Mouse (Mus musculus) forebrain, embryonic 15.5 days (tissue): ENCODE results near the gene Pawr. TPM values are rescaled to one million over a fixed set of nuclear protein-coding genes. Genes with fewer than 3 reads are reported as not detected.
A peak's percentile ranks its signal among the peaks of the same experiment; 100 is the strongest.

Experiments used
- ATAC-seq: fragments of 200-750 bp; cut with Nextera tagmentation; replicated peaks from 2 replicates; pipeline ENCODE4 v1.8.0; 2017; ENCODE audit warnings: mild to moderate bottlenecking, moderate TSS enrichment, moderate library complexity
- H3K27ac ChIP-seq: fragments of 300-500 bp; sonication (generic); replicated peaks from 2 replicates; pipeline ENCODE4 v1.5.1; 2015; ENCODE audit warnings: mild to moderate bottlenecking, inconsistent platforms
- H3K27me3 ChIP-seq: fragments of 300-500 bp; sonication (generic); 2 replicates; pipeline ENCODE4 v1.6.1; 2015; ENCODE audit warnings: inconsistent platforms
- H3K36me3 ChIP-seq: fragments of 300-500 bp; sonication (generic); 2 replicates; pipeline ENCODE4 v1.6.1; 2015; ENCODE audit warnings: mild to moderate bottlenecking, inconsistent platforms
- H3K4me1 ChIP-seq: fragments of 300-500 bp; sonication (generic); 2 replicates; pipeline ENCODE4 v1.6.1; 2015; ENCODE audit warnings: inconsistent platforms
- H3K4me2 ChIP-seq: fragments of 300-500 bp; sonication (generic); replicated peaks from 2 replicates; pipeline ENCODE4 v1.6.1; 2015; ENCODE audit warnings: mild to moderate bottlenecking, inconsistent platforms
- H3K4me3 ChIP-seq: fragments of 300-500 bp; sonication (generic); 2 replicates; pipeline ENCODE4 v1.5.1; 2015; ENCODE audit warnings: mild to moderate bottlenecking, inconsistent platforms
- H3K9ac ChIP-seq: fragments of 300-500 bp; sonication (generic); replicated peaks from 2 replicates; pipeline ENCODE4 v1.6.1; 2015; ENCODE audit warnings: mild to moderate bottlenecking, inconsistent platforms
- H3K9me3 ChIP-seq: fragments of 300-500 bp; sonication (generic); 2 replicates; pipeline ENCODE4 v1.6.1; 2016; ENCODE audit warnings: inconsistent platforms
- WGBS: fragments of 180-500 bp; shearing (Covaris S2); methylation state at CpG from one replicate; pipeline ENCODE4 v1.1.7; 2015; ENCODE audit warnings: mixed read lengths; 5-methylcytosine and 5-hydroxymethylcytosine counted together
- polyA plus RNA-seq: library from polyadenylated mRNA; unstranded; fragments of >200 nt; fragmentation: Nextera tagmentation; extraction: Ambion mirVana; gene quantifications from 2 replicates; pipeline ENCODE4 v1.2.1, GENCODE M21; 2015

Pawr gene
- polyA plus RNA-seq, 1 experiment from 2014 or later = 2.8 TPM

GRCm38 (mm10) chr10:108363932-108364331 is 32.0 kb downstream of the Pawr start:
- H3K4me3 ChIP-seq = no peak overlapping the region
- H3K9ac ChIP-seq = no peak overlapping the region
- H3K4me2 ChIP-seq = no peak overlapping the region
- peaks cover 18% of the 10 kb centered on the region for H3K4me1 ChIP-seq
- H3K27ac ChIP-seq = no peak overlapping the region
- no peaks in the 10 kb centered on the region for H3K27me3 ChIP-seq
- no peaks in the 10 kb centered on the region for H3K9me3 ChIP-seq
- H3K36me3 ChIP-seq = no peaks in the 10 kb centered on the region
- WGBS = 34% methylated on average over 9 of the region's 9 CpGs
- no peak for ATAC-seq

DNA sequence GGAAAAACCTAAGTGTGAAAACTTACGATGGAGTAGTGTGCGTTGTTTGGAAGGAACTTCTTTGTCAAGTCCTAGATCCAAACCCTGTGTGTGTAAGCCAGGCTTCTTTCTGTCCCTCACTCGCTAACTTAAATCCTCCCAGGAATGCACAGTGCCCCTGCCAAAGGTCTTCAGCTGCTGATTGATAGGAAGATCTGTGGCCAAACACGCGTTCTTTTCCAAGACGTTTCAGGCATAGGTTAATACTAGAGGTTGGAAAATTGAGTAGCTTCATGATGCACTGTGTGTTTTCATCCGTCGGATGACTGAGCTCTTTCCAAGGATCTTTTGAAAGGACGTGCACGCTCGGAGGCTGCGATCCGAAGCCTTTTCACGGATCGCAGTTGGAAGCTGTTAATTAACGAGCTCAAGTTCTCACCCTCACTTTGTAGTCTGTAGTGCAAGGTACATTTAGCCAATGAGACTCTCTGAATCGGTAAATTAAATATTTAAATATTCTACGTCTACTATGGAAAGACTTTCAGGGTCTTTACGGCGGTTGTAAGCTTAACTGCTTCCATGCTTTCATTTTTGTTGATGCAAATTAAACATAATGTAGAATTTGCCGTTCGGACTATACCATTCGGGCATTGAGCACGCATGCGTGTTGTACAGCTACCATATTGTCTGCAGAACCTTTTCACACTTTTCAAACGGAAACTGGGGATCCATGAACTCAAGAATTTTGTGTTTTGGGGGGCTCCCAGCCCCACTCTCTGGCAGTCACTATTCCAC is 33.2 kb downstream of the Pawr start:
- WGBS = 23% methylated on average over 26 of the region's 26 CpGs
- peak; percentile 72 for ATAC-seq
- no peak overlapping the region for H3K9ac ChIP-seq
- H3K36me3 ChIP-seq = no peaks in the 10 kb centered on the region
- no peaks in the 10 kb centered on the region for H3K27me3 ChIP-seq
- no peaks in the 10 kb centered on the region for H3K9me3 ChIP-seq
- H3K4me2 ChIP-seq = peak overlapping the region; percentile 45
- H3K4me1 ChIP-seq = peaks cover 18% of the 10 kb centered on the region
- H3K27ac ChIP-seq = peak overlapping the region; percentile 19
- peak overlapping the region; percentile 34 for H3K4me3 ChIP-seq

GRCm38 (mm10) chr10:108366251-108366650 is 34.3 kb downstream of the Pawr start:
- Histone ChIP-seq H3K4me2 (no peak overlapping the region; the same call in 1 of the 2 replicates), H3K27ac (no peak overlapping the region; the same call in 1 of the 2 replicates), H3K27me3 (no peaks in the 10 kb centered on the region), H3K4me1 (peaks cover 12% of the 10 kb centered on the region), H3K4me3 (no peak overlapping the region), H3K36me3 (no peaks in the 10 kb centered on the region), H3K9me3 (no peaks in the 10 kb centered on the region), H3K9ac (no peak overlapping the region)
- WGBS = 35% methylated on average over 5 of the region's 5 CpGs
- ATAC-seq = peak; percentile 52

DNA sequence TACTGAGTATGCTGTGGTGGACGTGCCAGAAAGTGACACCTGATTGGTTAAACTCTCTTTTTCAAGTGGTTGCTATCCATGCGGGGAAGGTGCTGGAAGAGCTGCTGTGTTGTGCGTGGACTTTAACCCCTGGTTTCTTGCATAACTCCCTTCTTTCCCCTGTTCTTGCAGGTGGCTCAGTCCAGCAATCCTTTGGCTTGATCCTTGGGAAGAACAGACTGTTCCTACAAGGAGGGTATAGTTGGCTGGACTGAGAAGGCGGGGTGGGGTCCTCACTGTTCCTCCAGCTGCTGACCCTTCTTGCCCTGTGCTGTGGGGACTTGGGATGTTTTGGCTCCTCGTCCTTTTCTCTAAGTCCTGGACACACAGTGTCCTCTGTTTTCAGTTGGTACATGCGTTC is 36.4 kb downstream of the Pawr start:
- no peak for ATAC-seq
- 90% methylated on average over 6 of the region's 6 CpGs for WGBS
- Histone ChIP-seq H3K4me2 (no peak overlapping the region), H3K27me3 (no peaks in the 10 kb centered on the region), H3K36me3 (no peaks in the 10 kb centered on the region), H3K9ac (no peak overlapping the region), H3K4me3 (no peak overlapping the region), H3K9me3 (no peaks in the 10 kb centered on the region), H3K4me1 (peaks cover 14% of the 10 kb centered on the region; the same call in 1 of the 2 replicates), H3K27ac (no peak overlapping the region)

GRCm38 (mm10) chr10:108372258-108372657 is 40.3 kb downstream of the Pawr start:
- peak; percentile 38; the same call in 1 of the 2 replicates for ATAC-seq
- H3K4me3 ChIP-seq = no peak overlapping the region
- H3K9me3 ChIP-seq = no peaks in the 10 kb centered on the region
- no peak overlapping the region for H3K9ac ChIP-seq
- no peaks in the 10 kb centered on the region for H3K27me3 ChIP-seq
- no peak overlapping the region for H3K27ac ChIP-seq
- H3K36me3 ChIP-seq = no peaks in the 10 kb centered on the region
- H3K4me2 ChIP-seq = no peak overlapping the region
- H3K4me1 ChIP-seq = peaks cover 11% of the 10 kb centered on the region; the same call in 1 of the 2 replicates
- WGBS = 18% methylated on average over 7 of the region's 7 CpGs

DNA sequence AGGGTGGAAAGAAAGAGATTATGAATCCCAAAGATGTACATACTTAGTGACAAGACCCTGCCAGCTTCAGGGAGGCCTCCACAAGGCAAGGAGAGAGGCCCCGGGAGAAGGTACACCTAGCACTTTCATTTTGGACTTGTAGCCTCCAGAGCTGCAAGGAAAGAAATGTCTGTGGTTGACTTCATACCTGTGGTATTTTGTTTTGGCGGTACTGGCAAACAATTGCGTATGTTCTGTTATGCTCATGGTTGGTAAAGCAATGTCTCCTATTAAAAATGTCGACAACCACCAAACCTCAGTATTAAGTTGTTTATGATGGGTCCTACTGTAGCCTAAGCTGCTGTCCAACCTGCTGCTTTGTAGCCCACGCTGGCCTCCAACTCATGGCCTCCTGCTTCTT is 40.9 kb downstream of the Pawr start:
- ATAC-seq = no peak
- 92% methylated on average over 5 of the region's 5 CpGs for WGBS

GRCm38 (mm10) chr10:108375796-108376195 is 43.9 kb downstream of the Pawr start:
- Histone ChIP-seq H3K9me3 (no peaks in the 10 kb centered on the region), H3K27me3 (no peaks in the 10 kb centered on the region), H3K27ac (no peak overlapping the region), H3K36me3 (no peaks in the 10 kb centered on the region), H3K4me2 (no peak overlapping the region), H3K9ac (no peak overlapping the region), H3K4me3 (no peak overlapping the region), H3K4me1 (peaks cover 11% of the 10 kb centered on the region; the same call in 1 of the 2 replicates)
- WGBS = 95% methylated on average over 8 of the region's 8 CpGs
- ATAC-seq = no peak

More for the DNA sequence above, 40.9 kb downstream of the Pawr start:
- Histone ChIP-seq H3K4me1 (peaks cover 11% of the 10 kb centered on the region; the same call in 1 of the 2 replicates), H3K27me3 (no peaks in the 10 kb centered on the region), H3K27ac (no peak overlapping the region), H3K4me3 (no peak overlapping the region), H3K9ac (no peak overlapping the region), H3K4me2 (no peak overlapping the region), H3K36me3 (no peaks in the 10 kb centered on the region), H3K9me3 (no peaks in the 10 kb centered on the region)

DNA sequence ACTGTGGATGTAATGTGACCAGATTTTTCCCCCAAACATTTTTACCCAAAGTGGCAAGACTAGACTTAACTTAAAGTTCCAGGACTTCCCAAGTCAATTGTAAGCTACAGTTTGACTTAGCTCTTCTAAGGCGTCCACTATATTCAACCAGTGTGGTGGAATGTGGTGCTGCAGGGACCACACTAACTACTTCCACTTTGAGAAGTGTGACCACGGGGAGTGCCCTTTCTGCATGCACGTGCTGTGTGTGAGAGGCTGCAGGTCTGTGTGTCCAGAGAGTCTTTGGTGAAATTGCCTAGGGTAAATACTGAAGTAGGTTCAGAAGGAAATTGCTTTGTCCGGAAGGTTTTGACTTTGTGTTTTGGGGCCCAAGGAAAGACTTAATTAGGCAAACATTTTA is 44.4 kb downstream of the Pawr start:
- H3K27me3 ChIP-seq = no peaks in the 10 kb centered on the region
- H3K9ac ChIP-seq = no peak overlapping the region
- no peak overlapping the region for H3K4me3 ChIP-seq
- H3K4me2 ChIP-seq = no peak overlapping the region
- H3K9me3 ChIP-seq = no peaks in the 10 kb centered on the region
- H3K36me3 ChIP-seq = no peaks in the 10 kb centered on the region
- 92% methylated on average over 4 of the region's 4 CpGs for WGBS
- H3K4me1 ChIP-seq = peaks cover 11% of the 10 kb centered on the region; the same call in 1 of the 2 replicates
- H3K27ac ChIP-seq = no peak overlapping the region
- no peak for ATAC-seq

DNA sequence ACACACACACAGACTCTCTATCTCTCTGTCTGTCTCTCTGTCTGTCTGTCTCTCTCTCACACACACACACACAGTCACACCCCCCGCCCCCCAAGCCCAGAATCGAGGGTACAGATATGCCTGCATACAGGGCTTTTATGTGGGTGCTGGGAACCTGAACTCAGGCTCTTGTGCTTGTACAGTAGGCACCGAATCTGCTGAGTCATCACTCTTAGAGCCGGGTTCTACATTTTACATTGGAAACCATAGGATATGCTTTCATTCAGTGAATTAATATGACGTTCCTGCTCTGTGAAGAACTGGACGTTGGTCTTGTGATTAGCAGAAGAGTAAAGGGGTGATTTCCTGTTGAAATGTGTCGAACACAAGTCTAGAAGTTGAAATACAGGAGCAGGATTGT is 45.4 kb downstream of the Pawr start:
- Histone ChIP-seq H3K36me3 (no peaks in the 10 kb centered on the region), H3K9ac (no peak overlapping the region), H3K4me1 (peaks cover 5% of the 10 kb centered on the region; the same call in 1 of the 2 replicates), H3K27ac (no peak overlapping the region), H3K4me2 (no peak overlapping the region), H3K27me3 (no peaks in the 10 kb centered on the region), H3K9me3 (no peaks in the 10 kb centered on the region), H3K4me3 (no peak overlapping the region)
- no peak for ATAC-seq
- 96% methylated on average over 7 of the region's 7 CpGs for WGBS

GRCm38 (mm10) chr10:108378062-108378461 is 46.1 kb downstream of the Pawr start:
- WGBS = 94% methylated on average over 6 of the region's 6 CpGs

GRCm38 (mm10) chr10:108378479-108378878 is 46.6 kb downstream of the Pawr start:
- H3K9me3 ChIP-seq = no peaks in the 10 kb centered on the region
- 89% methylated on average over 5 of the region's 5 CpGs for WGBS
- ATAC-seq = no peak
- no peaks in the 10 kb centered on the region for H3K36me3 ChIP-seq
- no peaks in the 10 kb centered on the region for H3K27me3 ChIP-seq
- H3K4me1 ChIP-seq = no peaks in the 10 kb centered on the region
- H3K27ac ChIP-seq = no peak overlapping the region
- no peak overlapping the region for H3K4me2 ChIP-seq
- H3K4me3 ChIP-seq = no peak overlapping the region
- H3K9ac ChIP-seq = no peak overlapping the region

More at GRCm38 (mm10) chr10:108378062-108378461, 46.1 kb downstream of the Pawr start:
- Histone ChIP-seq H3K4me3 (no peak overlapping the region), H3K36me3 (no peaks in the 10 kb centered on the region), H3K27ac (no peak overlapping the region), H3K27me3 (no peaks in the 10 kb centered on the region), H3K9ac (no peak overlapping the region), H3K4me1 (no peaks in the 10 kb centered on the region), H3K4me2 (no peak overlapping the region), H3K9me3 (no peaks in the 10 kb centered on the region)
- ATAC-seq = no peak

DNA sequence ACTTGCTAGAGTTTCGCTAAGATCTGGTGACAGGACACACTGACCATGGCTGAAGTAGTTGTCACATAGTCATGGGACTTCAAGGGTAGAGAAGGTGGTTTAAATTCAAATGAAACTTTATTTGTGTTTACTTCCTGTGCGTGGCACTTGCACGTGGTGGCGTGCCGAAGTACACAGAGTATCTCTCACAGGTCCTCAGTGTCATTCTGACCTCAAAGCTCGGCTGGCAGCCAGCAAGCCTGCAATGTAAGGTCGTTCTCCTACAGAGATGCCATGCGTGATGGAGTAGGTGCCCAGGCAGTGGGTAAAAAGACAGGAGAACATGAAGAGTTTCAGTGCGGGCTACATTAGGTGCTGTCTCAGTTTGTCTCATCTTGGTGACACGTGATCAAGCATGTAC is 48.8 kb downstream of the Pawr start:
- ATAC-seq = no peak
- no peak overlapping the region for H3K4me2 ChIP-seq
- no peaks in the 10 kb centered on the region for H3K9me3 ChIP-seq
- H3K9ac ChIP-seq = no peak overlapping the region
- H3K27me3 ChIP-seq = no peaks in the 10 kb centered on the region
- WGBS = 93% methylated on average over 10 of the region's 10 CpGs
- no peaks in the 10 kb centered on the region for H3K4me1 ChIP-seq
- no peak overlapping the region for H3K4me3 ChIP-seq
- H3K36me3 ChIP-seq = no peaks in the 10 kb centered on the region
- no peak overlapping the region for H3K27ac ChIP-seq
